Mouse (Mus musculus) urinary bladder, adult 18-20 months (tissue): ENCODE results near the gene Fbxl15.

Experiments used
- DNase-seq, 2 experiments: peaks; one replicate each; pipeline ENCODE4 v3.0.0; 2022; ENCODE audit warnings: low spot score in 2 of 2, mixed read lengths in 2 of 2

Gene Fbxl15

DNA sequence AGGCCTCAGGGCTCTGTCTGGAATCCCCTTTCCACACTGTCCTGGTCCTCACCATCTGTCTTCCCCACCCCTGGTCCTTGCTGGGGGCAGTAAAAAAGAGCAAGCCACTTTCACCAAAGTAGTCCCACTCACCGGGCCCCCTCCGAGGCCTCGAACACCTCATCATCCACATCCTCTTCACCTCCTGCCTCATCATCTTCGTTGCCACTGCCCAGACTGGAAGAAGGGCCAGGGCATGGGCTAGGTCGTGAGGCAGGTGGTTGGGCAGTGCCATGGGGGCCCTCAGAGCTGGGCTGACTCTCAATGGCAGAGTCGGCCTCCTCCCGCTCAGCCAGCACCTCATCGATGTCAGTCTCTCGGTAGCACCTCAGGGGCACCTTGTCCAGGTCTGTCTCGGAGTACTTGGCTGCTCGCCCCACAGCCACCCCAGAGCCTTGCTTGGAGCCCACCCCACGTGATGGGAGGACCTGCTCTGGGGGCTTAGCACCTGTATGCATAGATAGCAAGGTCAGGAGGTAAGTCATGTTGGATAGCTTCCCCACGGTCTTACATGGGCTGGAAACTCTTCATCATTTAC, 4.9 kb upstream of the Fbxl15 start:
- no peak for DNase-seq

- no peak for DNase-seq
These were observed 4.3 kb upstream of the Fbxl15 start for GRCm38 (mm10) chr19:46323716-46324115.

DNA sequence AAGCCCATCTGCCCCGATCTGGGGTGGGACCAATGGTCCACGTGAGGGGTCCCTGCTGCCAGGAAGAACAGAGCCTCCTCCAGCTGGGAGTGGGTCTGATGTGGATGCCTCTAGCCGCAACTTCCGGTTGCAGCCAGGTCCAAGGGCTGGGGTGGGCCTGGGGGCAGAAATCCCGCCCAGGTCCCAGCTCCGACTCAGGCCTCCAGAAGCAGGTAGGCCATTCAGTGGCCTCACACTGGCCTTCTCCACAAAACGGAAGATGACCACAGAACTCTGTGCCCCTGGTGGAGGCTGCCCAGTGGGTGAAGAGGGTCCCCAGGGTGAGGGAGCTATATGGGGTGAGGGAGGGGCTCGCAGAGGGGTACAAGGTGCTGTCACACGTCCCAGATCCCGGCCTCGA, 3.6 kb upstream of the Fbxl15 start:
- no peak for DNase-seq

DNA sequence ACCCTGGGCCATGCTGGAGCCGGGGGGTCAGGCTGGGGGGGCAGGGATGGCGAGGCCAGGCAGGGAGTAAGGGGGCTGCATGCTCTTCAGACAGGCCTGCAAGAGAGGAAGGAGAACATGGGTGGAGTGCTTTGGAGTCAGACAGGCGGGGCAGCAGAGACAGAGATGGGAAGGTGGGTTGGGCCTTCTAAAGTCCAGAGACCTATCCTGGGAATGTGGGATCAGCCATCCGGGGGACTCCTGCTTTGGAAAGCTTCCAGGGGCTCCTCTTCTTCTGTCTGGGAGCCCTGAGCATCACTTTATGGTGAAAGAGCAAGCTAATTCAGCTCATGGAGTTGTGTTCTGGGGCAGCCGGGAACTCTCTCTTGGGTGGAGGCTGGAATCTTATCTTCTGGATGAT, 3.1 kb upstream of the Fbxl15 start:
- no peak for DNase-seq

GRCm38 (mm10) chr19:46326019-46326755, 1.8 kb upstream of the Fbxl15 start:
- DNase-seq, result no peak

DNA sequence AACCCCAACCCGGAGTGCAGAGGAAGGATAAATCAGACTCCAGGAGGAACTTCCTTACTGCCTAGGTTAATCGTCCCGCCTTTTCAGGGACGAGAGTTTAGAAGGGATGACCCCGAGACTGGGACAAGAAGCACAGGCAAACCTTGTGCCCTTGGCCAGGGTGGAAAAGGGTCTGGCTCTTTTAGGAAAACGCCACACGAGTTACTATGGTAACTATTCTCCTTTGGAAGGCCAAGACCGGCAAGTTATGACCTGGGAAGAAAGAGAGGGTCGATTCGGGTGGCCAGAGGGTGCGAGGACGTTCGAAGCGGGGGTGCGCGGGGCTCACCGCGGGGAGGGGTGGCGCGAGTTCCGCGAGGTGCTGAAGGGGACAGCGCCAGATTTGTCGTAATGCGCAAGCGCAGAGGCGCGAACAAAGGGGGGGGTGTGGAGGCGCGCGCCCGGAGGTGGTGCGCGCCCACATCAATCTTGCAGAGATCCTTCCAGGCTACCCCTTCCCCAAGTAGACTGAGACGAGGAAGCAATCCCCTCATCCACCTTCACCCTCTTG, 1.2 kb upstream of the Fbxl15 start, which contains the start of gene Psd:
Gene Psd (minus strand): TSS at position 401 of the 550 bp plus-strand sequence.
- no peak for DNase-seq

DNA sequence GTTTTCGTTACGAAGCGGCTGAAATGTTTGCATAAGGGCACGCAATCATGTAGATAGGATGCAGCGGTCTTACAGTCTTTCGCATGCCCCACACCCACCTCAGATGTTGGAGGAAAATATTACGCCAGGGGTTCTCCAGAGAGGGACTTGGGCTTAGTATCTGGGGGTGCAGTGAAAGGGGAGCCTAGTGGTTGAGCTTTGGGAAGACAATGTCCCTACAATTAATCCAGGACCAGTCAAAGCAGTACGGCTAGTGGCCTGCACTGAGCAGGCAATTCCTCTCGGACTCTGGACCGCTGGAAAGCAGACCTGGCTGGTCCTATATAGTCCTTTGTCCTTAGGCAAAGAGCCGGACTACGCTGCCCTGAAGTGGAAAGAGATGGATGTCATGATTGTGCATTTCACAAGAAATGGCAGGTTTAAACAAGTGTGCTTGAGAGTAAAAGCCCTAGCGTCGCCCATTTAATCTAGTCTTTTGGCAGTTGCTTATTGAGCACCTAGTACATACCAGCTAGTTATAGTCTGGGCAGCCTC, 386 bp upstream of the Fbxl15 start:
- DNase-seq, result no peak

GRCm38 (mm10) chr19:46329031-46329641, 1.2 kb downstream of the Fbxl15 start:
- DNase-seq, result no peak

DNA sequence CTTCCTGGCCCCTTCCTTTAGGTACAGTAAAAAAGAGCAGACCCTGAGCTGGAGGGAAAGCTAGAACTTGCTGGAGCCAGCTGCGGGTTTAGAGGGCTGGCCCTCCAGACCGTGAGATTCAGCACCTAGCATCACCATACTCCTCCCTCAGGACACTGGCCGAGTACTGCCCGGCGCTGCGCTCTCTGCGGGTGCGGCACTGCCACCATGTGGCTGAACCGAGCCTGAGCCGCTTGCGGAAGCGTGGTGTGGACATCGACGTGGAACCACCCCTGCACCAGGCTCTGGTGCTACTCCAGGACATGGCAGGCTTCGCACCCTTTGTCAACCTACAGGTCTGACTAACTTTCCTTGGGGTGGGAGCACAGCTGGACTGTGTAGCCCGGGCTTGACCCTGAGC, 2.0 kb downstream of the Fbxl15 start:
- DNase-seq, result peak; percentile 75

DNA sequence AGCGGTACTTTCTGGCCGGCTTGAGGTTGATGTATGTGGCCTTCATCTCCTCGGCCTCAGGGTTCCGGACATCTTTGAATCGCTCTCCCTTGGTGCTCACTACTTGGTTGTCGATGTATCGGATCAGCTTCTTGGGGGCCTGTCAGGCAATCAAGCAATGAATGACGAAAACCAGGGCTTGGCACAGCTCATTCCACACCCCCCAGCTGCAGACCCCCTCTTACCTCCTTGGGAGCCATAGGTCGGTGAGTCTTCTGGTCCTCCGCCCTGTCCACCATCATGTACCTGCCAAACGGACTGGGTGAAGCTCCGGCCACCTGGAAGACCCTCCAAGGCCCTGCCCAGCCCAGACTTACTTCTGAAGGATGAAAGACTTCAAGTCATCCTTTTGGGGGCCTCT, 2.7 kb downstream of the Fbxl15 start:
- no peak for DNase-seq

DNA sequence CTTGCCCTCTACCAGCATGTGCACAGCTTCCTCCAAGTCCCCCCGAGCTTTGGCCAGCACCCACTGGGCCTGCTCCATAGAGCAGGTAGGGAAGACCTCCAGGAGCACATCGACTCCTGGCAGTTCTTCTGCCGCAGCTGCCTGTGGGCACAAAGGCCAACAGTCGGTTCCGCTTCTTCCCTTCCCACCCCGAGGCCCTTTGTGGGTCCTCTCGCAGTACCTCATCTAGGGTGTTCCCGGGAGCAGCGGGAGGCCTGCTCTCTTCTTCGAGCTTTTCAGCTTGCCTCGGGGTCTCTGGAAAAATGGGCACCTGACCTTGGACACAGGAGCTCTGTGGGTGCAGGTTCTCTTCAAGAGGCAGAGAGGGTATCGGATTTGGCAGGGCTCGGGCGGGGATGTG, 3.3 kb downstream of the Fbxl15 start:
- DNase-seq, result no peak

DNA sequence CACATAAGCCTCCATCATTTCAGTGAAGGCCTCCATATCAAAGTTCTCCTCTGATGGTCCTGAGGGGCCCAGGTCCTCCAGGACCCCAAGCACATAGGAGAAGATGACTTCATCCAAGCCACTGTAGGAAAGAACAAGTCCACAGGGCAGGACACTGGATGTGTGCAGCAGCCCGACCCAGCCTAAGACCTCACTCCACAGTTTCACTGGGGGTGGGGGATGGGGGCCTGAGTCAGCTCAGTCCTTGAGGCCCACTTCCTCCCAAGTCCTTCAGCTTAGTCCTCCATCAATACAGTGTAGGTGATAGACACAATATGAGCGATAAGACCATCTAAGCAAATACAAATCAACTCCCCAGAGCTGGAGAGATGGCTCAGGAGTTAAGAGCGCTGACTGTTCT, 4.0 kb downstream of the Fbxl15 start:
- no peak for DNase-seq

GRCm38 (mm10) chr19:46332721-46333339, 4.8 kb downstream of the Fbxl15 start:
- DNase-seq, result no peak

DNA sequence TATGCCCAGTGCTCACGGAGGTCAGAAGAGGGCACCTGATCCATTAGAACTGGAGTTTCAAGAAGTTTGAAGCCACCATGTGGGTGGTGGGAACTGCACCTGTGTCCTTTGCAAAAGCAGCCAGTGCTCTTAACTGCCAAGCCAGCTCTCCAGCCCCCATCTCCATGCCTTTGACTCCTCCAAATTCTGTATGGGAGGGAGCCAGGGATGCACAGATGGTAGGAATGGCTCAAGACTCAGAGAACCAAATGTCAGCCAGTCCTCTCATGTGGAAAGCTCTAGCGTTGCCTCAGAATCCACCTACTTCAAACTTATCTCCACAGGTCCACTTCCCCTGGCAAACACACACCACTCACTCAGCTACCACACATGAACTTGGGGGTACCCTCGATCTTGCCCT, 5.9 kb downstream of the Fbxl15 start:
- no peak for DNase-seq

GRCm38 (mm10) chr19:46337719-46338330, 9.8 kb downstream of the Fbxl15 start:
- DNase-seq, result no peak

- DNase-seq, result peak; percentile 92 to 98
These were observed 10.4 kb downstream of the Fbxl15 start, which contains the start of gene Cuedc2 for GRCm38 (mm10) chr19:46338331-46338936. TSS of gene Cuedc2 (minus strand) at chr19:46338702.

DNA sequence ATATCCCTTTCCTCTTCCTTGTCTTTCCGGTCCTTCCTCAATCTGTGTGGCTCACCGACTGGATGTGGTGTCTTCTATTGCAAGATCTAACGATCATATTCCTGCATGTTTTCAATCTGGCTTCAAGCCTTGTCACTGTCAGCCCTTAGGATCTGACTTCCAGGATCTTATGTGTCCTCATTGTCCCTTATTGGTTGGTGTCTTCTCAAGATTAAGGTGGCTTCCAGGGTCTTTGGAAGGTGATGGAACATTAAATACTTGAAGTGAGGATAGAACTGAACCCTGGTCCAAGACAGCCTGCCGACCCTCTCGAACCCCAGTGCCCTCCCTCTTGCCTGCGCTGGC, 10.9 kb downstream of the Fbxl15 start:
- DNase-seq, result no peak

DNA sequence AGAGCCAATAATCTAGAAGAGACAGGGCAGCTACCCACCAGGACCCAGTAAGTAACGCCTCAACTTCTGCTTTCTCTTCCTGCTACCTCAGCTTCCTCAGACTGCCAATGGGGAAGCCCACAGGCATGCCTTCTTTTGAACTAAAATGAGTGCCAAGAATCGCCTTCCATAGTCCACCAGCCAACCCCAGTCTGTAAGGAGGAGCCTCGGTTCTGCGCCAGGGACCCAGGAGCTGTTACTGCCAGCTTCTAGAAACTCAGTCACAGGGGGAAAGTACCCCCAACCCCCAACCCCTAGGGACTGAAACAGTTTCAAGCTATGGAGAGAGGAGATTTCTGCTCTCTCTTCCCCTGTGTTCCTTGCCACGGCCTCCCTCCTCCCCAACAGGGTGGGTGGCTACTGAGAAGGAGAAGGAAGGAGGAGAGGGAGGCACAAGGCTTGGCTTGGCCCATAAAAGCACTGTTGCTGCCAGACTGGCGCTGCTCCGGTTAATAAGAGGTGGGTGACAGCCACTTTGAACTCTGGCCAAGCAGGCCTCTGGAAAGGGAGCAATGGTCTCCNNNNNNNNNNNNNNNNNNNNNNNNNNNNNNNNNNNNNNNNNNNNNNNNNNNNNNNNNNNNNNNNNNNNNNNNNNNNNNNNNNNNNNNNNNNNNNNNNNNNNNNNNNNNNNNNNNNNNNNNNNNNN, 11.4 kb downstream of the Fbxl15 start:
- no peak for DNase-seq

- DNase-seq, result no peak
These were observed 16.9 kb downstream of the Fbxl15 start for GRCm38 (mm10) chr19:46344710-46345419.

DNA sequence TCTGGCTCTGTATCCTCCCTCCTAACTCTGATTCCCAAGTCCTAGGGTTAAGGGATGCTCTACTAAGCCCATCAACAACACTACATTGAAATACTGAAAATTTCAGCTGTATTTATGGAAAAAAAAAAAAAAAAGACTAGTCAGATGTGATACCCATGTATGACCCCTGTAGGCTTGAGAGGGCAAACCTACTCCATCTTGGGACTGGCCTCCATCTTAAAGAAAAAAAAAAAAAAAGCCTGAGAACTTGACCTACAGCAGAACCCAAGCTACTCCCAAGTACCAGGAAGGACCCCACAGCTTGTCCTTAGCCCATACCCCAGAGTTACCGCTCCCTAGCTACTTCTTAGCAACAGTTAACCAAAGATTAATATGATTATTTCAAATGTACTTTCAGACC, 19.2 kb downstream of the Fbxl15 start:
- DNase-seq, result no peak
